Mouse (Mus musculus) liver, embryonic 14.5 days (tissue): ENCODE measurements at regions not wholly inside any gene's neighbourhood (a gene's known extent, or its start where the extent isn't known, plus 50 kb on each side); places are given as distances from the start of the nearest gene placed in this dataset.

ENCODE experiments used
- CTCF ChIP-seq: IDR thresholded peaks from 2 replicates; pipeline ENCODE4 v1.5.1; 2016; ENCODE audit warnings: antibody characterized with exemption, low read depth, control low read depth
- EP300 ChIP-seq: IDR thresholded peaks from 2 replicates; pipeline ENCODE4 v1.6.1; 2016; ENCODE audit warnings: antibody characterized with exemption, low read depth

DNA sequence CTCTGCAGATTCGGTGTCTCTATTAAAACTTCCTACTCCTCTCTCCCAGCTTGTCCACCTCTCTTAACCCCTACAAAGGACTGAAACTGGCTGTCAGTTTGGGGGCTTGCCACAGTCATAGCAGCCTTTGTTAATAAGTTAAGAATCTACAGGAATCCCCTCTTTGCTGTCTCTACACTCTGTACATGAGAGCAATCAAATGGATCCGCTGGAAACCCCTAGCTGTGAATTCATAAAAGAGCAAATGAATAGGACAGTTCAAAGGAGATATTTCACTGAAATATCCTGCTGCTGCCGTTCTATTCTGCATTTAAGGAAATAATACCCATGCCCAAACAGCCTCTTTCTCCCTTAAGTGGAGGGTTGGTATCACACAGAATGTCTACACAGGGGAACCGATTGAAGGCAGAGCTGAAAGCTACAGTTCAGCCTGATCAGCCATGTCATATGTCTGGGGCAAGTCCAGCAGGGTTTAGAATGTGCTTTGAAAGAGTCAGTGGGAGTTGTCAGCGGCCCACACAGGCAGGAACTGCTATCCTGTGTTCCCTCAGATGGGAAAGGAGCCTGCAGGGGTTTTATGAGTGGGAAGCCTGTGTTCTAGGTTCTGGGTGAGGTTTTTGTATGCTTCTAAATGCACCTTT lies 131.9 kb downstream of the Rpl36a-ps1 start:
- no peak for TF ChIP-seq CTCF
- no peak for TF ChIP-seq EP300
